Mouse (Mus musculus) kidney, embryonic 14.5 days (tissue): ENCODE results near the gene Mzt1. TPM values are rescaled to one million over a fixed set of nuclear protein-coding genes. Genes with fewer than 3 reads are reported as not detected.
A peak's percentile ranks its signal among the peaks of the same experiment; 100 is the strongest.

Source experiments
- ATAC-seq: fragments of 200-750 bp; cut with Nextera tagmentation; 2 replicates; pipeline ENCODE4 v1.8.0; 2017; ENCODE audit warnings: moderate number of reproducible peaks, mild to moderate bottlenecking, moderate TSS enrichment, moderate library complexity; ENCODE audit not compliant: low FRiP score, low TSS enrichment
- H3K27ac ChIP-seq: fragments of 300-500 bp; sonication (generic); 2 replicates; pipeline ENCODE4 v1.5.1; 2014; ENCODE audit warnings: low read depth, mild to moderate bottlenecking, low read length, moderate library complexity, mixed read lengths
- H3K27me3 ChIP-seq: fragments of 300-500 bp; sonication (generic); 2 replicates; pipeline ENCODE4 v1.6.1; 2014; ENCODE audit warnings: mild to moderate bottlenecking, low read length; ENCODE audit not compliant: control insufficient read depth, insufficient read depth
- H3K36me3 ChIP-seq: fragments of 300-500 bp; sonication (generic); 2 replicates; pipeline ENCODE4 v1.6.1; 2014; ENCODE audit warnings: low read length, mixed read lengths; ENCODE audit not compliant: control insufficient read depth, insufficient read depth
- H3K4me1 ChIP-seq: fragments of 300-500 bp; sonication (generic); 2 replicates; pipeline ENCODE4 v1.6.1; 2014; ENCODE audit warnings: low read length, mixed read lengths; ENCODE audit not compliant: control insufficient read depth, insufficient read depth
- H3K4me2 ChIP-seq: fragments of 300-500 bp; sonication (generic); replicated peaks from 2 replicates; pipeline ENCODE4 v1.6.1; 2014; ENCODE audit warnings: low read depth, mild to moderate bottlenecking, low read length
- H3K4me3 ChIP-seq: fragments of 300-500 bp; sonication (generic); 2 replicates; pipeline ENCODE4 v1.5.1; 2014; ENCODE audit warnings: mild to moderate bottlenecking, low read length
- H3K9ac ChIP-seq: fragments of 300-500 bp; sonication (generic); 2 replicates; pipeline ENCODE4 v1.6.1; 2014; ENCODE audit warnings: low read depth, mild to moderate bottlenecking, low read length, moderate library complexity
- H3K9me3 ChIP-seq: fragments of 300-500 bp; sonication (generic); 2 replicates; pipeline ENCODE4 v1.6.1; 2016; ENCODE audit warnings: low read length; ENCODE audit not compliant: control insufficient read depth
- WGBS: fragments of 180-500 bp; shearing (Covaris S2); extraction: QIAGEN DNeasy Blood & Tissue Kit; methylation state at CpG from one replicate; pipeline ENCODE4 v1.1.7; 2014; 5-methylcytosine and 5-hydroxymethylcytosine counted together
- polyA plus RNA-seq: library from polyadenylated mRNA; unstranded; fragments of >200 nt; fragmentation: Nextera tagmentation; extraction: Ambion mirVana; gene quantifications from 2 replicates; pipeline ENCODE4 v1.2.1, GENCODE M21; 2014

The Mzt1 gene
- 66.0 and 86.2 TPM in 2 replicates for polyA plus RNA-seq

DNA sequence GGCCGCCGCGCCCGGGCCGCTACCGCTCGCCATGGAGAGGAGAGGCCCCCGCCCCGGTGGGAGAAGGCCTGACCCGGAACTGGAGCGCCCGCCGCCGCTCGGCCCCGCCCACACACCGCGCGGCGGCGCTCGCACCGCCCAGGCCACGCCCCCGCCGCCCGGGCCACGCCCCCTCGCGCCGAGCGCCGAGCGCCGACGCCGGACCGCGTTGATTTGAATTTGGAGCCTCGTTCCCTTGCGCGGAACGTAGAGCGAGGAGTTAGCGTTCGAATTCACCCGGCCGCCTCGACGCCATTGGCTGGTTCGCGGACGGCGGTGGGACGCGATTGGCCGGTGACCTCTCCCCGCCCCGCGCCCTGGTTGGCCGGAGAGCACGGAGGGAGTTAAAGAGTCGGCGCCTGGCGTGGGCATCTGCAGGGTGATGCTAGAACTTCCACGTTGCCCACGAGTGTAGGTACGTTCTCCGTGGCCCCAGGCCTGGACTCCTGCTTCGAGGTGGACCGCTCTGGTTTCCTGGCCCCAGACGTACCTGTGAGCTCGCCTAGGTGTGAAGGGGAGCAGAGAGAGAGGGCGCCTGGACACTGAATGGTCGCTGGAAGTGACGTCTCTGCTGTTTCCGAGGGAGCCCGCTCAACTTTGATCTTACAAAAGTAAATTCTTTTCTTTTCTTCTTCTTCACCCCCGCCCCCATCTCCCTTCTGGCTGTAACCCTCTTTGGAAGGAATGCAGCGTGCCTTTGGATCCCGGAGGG, at the start of gene Mzt1, which contains the start of gene Bora:
TSS of gene Mzt1 (minus strand) at position 104 of the 751 bp plus-strand sequence.
TSS of gene Bora (plus strand) at position 192 of the 751 bp plus-strand sequence.
- H3K4me3 ChIP-seq: peak within 1 kb of the TSS; percentile 99
- no peaks in the 10 kb centered on the region for H3K27me3 ChIP-seq
- H3K9me3 ChIP-seq: no peaks in the 10 kb centered on the region
- H3K4me2 ChIP-seq: peak within 1 kb of the TSS; percentile 70
- H3K4me1 ChIP-seq: peaks cover 25% of the 10 kb centered on the region
- H3K9ac ChIP-seq: peak within 1 kb of the TSS; percentile 97
- peak within 1 kb of the TSS; percentile 89 for H3K27ac ChIP-seq
- H3K36me3 ChIP-seq: peaks cover 10% of the 10 kb centered on the region; the same call in 1 of the 2 replicates
- under 1% methylated on average over 78 of the region's 81 CpGs for WGBS
- peak; percentile 96 for ATAC-seq

DNA sequence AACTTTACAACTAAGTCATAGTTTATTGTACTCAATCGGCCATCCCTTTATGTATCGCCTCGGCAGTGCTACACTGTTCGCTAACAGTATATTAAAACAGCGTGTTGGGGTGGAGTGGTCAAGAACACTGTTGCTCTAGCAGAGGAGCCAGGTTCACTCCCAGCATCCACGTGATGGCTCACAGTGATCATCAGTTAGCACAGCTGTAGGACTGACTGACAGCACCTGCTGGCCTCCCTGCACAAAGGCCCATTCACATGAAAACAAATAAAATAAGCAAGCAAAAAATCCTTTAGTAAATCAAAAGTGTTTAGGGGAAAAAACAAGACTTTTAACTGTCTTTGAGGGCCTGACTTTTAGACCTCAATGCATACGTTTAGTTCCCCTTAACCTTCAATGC, 43.0 kb upstream of the Mzt1 start:
- Histone ChIP-seq H3K27me3 (no peaks in the 10 kb centered on the region), H3K4me2 (no peak overlapping the region), H3K27ac (no peak overlapping the region), H3K4me3 (no peak overlapping the region), H3K9me3 (no peaks in the 10 kb centered on the region), H3K9ac (no peak overlapping the region), H3K36me3 (peaks cover 82% of the 10 kb centered on the region), H3K4me1 (no peaks in the 10 kb centered on the region)
- ATAC-seq: no peak
- WGBS: 92% methylated on average over 7 of the region's 7 CpGs

DNA sequence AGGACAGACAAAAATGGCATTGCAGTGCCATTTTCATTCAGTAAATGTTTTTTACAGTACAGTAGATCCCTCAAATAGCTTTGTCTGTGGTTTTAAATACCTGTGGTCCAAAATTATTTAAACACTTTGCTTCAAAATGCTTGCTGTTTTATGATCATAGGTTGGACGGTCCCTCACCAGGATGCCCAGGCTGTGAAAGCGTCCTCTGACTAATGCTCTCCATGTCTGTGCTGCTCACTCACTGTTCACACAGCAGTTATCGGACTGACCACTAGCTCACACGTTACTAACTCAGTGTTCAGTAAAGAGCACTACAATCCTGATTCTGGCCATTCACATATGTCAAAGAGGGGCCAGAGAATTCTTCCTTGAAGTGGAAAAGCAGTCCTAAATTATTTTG, 25.2 kb upstream of the Mzt1 start:
- Histone ChIP-seq H3K27ac (no peak overlapping the region), H3K27me3 (no peaks in the 10 kb centered on the region), H3K4me1 (no peaks in the 10 kb centered on the region), H3K9me3 (no peaks in the 10 kb centered on the region), H3K9ac (no peak overlapping the region), H3K4me2 (no peak overlapping the region), H3K4me3 (no peak overlapping the region), H3K36me3 (peaks cover 78% of the 10 kb centered on the region)
- no peak for ATAC-seq
- WGBS: 93% methylated on average over 4 of the region's 4 CpGs

DNA sequence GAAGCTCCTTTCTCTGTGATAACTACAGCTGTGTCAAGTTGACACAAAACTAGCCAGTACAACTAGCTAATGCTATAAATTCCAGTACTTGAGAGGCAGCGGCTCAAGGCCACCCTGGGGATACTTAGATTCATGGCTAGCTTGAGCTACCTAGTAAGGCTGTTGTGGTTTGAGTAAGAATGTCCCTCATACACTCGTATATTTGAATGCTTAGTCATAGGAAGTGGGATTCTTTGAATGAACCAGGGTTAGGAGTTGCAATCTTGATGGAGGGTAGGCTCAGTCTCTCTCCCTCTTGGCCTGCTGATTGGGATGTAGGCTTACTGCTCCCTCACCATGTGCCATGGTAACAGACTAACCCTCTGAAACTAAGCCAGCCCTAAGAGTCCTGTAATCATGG, 17.2 kb upstream of the Mzt1 start:
- ATAC-seq: no peak
- Histone ChIP-seq H3K4me3 (no peak overlapping the region), H3K4me2 (no peak overlapping the region), H3K27me3 (no peaks in the 10 kb centered on the region), H3K27ac (no peak overlapping the region), H3K9ac (no peak overlapping the region), H3K4me1 (no peaks in the 10 kb centered on the region), H3K36me3 (peaks cover 63% of the 10 kb centered on the region), H3K9me3 (no peaks in the 10 kb centered on the region)
- 95% methylated on average over 2 of the region's 2 CpGs for WGBS

DNA sequence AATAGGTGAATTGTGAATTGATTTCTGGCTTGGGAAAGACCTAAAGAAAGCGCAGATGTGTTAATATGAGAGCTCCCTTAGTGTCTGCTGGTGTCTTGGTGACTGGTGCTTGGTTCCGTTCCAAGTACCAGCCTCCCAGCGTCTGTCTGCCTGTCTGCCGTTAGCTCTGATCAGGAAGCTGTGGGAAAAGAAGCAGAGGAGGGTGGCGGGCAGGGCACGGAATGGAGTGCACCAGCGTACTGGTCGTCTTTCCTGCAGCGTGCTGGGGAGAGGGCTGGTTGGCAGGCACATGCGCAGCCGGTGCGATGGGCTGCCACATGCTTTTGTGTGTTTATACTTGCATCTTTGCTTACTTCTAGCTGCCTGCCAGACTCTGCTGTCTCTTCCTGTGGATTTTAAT, 14.7 kb upstream of the Mzt1 start:
- ATAC-seq: no peak
- H3K36me3 ChIP-seq: peaks cover 64% of the 10 kb centered on the region
- H3K9me3 ChIP-seq: no peaks in the 10 kb centered on the region
- WGBS: 96% methylated on average over 12 of the region's 12 CpGs
- H3K9ac ChIP-seq: no peak overlapping the region
- no peak overlapping the region for H3K4me3 ChIP-seq
- no peaks in the 10 kb centered on the region for H3K27me3 ChIP-seq
- no peaks in the 10 kb centered on the region for H3K4me1 ChIP-seq
- H3K27ac ChIP-seq: no peak overlapping the region
- no peak overlapping the region for H3K4me2 ChIP-seq

DNA sequence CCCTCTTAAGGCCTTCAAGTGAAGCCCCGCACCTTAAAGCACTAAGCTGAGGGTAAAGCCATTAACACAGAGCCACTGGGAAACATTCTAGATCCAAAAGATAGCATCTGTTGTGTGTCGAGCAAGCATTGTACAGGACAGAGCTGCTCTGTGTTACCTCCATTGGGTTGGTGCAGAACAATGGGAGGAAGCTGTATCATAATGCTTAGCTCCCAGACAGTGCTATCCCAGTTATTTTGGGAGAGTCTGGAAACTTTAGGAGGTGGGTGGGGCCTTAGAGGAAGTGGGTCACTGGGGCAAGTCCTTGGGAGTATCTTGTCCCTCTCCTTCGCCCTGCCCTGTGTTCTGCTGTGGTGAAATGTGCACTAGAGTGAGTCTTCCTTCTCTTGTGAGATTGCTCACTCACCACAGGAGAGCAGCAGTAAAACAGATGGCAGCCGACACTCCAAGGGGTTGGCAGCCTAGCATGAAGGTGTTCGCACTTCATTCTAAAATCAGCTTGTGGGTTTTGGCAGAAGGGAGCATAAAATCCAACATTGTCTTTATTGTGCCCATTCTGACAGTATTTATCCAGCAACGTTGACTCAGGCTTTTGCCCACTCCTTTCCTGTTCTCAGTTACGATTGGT, 13.1 kb upstream of the Mzt1 start:
- no peaks in the 10 kb centered on the region for H3K9me3 ChIP-seq
- no peak overlapping the region for H3K4me3 ChIP-seq
- H3K9ac ChIP-seq: no peak overlapping the region
- H3K4me1 ChIP-seq: no peaks in the 10 kb centered on the region
- 81% methylated on average over 7 of the region's 7 CpGs for WGBS
- no peak overlapping the region for H3K4me2 ChIP-seq
- ATAC-seq: peak; percentile 55; the same call in 1 of the 2 replicates
- no peak overlapping the region for H3K27ac ChIP-seq
- H3K36me3 ChIP-seq: peaks cover 64% of the 10 kb centered on the region
- no peaks in the 10 kb centered on the region for H3K27me3 ChIP-seq

DNA sequence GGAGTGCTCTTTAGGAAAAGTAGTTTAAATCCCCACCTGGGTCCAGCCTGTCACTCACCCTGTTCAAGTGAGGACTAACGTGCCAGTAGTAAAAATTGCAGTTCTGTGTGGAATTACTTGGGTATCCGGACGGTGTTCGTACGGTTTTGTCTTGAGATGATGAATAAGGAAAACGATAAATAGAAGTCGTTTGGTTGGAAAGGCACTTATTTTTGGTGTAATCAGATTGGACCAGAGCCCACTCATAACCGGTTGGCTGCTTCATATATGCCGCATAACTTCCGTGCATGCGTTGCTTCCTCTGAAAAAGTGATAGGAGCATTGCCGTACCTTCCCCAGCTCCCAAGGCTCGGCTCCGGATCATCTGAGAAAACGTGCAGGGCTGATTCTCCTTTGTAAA, 848 bp upstream of the Mzt1 start:
- WGBS: under 1% methylated on average over 15 of the region's 15 CpGs
- Histone ChIP-seq H3K4me2 (peak overlapping the region; percentile 70), H3K9me3 (no peaks in the 10 kb centered on the region)

DNA sequence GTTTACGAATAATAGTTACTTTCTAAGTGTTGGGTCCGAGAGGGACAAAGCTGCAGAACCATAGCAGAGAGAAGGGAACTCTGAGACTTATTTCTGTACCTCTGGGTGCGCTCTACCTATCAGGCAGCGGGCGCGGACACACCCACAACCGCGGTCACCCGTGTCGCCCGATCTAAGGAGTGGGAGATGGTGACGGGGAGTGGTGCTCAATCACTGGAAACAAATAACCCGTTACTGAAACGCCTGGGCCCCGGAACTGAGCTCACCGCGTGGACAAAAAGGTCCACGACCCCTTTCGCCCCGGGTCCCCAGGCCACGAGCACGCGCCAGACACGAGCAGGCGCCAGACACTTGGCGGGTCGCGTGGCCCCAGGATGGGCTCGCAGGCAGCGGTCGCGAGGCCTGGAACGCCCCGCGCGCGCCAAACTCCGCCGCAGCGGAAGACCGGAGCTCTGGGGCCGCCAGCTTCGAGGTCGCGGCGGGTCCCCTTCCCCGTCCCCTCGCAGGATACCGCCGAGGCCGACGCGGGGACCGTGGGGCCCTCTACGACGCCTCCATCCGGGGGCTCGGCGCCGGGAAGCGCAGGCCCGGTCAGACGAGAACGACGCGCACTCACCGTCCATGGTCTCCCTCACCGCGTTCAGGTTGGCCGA, 430 bp downstream of the Mzt1 start:
- Histone ChIP-seq H3K4me2 (peak overlapping the region; percentile 70), H3K9ac (peak overlapping the region; percentile 97), H3K27ac (peak overlapping the region; percentile 89), H3K36me3 (peaks cover 4% of the 10 kb centered on the region; the same call in 1 of the 2 replicates), H3K4me3 (peak overlapping the region; percentile 99), H3K9me3 (no peaks in the 10 kb centered on the region), H3K4me1 (peaks cover 26% of the 10 kb centered on the region), H3K27me3 (no peaks in the 10 kb centered on the region)
- under 1% methylated on average over 57 of the region's 70 CpGs for WGBS
- peak; percentile 28 for ATAC-seq

More for the DNA sequence above, 848 bp upstream of the Mzt1 start:
- Histone ChIP-seq H3K4me3 (peak overlapping the region; percentile 99), H3K27me3 (no peaks in the 10 kb centered on the region), H3K4me1 (peaks cover 20% of the 10 kb centered on the region), H3K9ac (peak overlapping the region; percentile 61), H3K27ac (peak overlapping the region; percentile 37), H3K36me3 (peaks cover 16% of the 10 kb centered on the region; the same call in 1 of the 2 replicates)
- ATAC-seq: peak; percentile 16
